Mouse (Mus musculus): ENCODE results near the gene Selenom.

GRCm38 (mm10) chr11:3516121-3516520 is 1.6 kb downstream of the Selenom start:
- TF ChIP-seq CTCF (IDR thresholded peaks at IDR 0.05; ENCODE audit: borderline replicate concordance, control insufficient read depth, extremely low read depth, insufficient read depth, low read length, poor library complexity) (no peak), POLR2A (IDR thresholded peaks at IDR 0.05; ENCODE audit: control insufficient read depth, extremely low read depth, insufficient read depth, low read length, poor library complexity) (no peak)
